Mouse (Mus musculus) retina, adult 2 months (tissue): ENCODE data around the gene Pgls.

Experiments
- DNase-seq: peaks from one replicate; pipeline ENCODE4 v3.0.0-alpha.2; 2012; ENCODE audit warnings: low read depth, low spot score

Gene Pgls

DNA sequence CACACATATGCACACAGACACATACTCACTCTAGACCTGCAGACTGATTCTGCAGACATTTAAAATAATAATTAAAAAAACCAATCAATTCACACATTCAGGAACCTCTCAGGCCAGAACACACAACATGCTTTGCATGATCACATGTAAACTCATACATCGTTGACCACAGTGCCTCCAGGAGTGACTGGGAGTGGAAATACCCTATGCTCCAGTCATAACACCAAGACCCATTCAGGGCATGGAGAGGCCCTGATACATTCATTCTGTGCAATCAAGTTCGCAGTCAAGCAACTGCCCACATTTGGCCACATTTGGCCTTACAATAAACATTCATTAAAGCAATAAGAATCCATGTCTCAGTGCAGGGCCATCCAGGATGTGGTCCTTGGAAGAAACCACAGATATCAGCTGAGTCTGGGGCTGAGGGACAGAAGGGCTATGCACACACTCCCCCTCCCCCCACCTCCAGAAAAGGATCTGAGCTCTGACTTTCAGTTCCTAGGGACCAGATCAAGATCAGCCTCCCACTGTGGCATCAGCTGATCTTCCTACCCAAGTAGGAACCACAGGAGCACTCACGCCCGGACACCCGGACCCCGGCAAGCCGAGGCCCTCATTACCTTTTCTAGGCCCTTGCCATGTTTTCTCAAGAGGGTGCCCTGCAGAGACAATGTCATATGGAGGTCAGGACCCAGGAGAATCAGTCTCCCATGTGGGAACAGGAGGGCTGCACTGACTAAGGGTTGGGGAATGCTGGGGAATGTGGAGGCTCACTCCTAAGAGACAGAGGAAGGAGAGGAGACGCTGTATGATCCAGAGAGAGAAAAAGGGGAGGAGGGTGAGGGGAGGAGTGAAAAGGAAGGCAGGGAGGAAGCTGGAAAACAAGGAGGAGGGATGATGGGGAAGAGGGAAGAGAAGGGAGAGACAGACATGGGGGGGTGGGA is 45.4 kb downstream of the Pgls start:
- no peak for DNase-seq

DNA sequence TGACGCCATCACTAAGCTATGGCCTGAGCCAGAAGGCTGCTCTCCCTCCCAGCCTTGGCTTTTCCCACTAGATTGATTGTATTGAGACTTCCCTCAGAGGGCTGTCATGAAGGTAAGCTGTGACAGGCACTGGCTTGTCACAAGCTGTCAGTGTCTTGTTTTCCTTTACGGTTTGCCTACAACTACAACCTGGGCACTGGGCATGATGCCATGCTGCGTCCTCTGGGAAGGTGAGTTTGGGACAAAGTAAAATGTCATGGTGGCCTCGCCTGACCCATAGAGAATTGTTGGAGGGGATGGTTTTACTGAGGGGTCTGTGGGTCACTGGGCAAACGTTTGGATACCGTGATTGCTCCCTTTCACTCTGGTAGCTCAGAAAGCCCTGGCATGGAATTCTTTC is 46.3 kb downstream of the Pgls start:
- DNase-seq = no peak

GRCm38 (mm10) chr8:71639318-71639717 is 47.3 kb downstream of the Pgls start:
- no peak for DNase-seq

DNA sequence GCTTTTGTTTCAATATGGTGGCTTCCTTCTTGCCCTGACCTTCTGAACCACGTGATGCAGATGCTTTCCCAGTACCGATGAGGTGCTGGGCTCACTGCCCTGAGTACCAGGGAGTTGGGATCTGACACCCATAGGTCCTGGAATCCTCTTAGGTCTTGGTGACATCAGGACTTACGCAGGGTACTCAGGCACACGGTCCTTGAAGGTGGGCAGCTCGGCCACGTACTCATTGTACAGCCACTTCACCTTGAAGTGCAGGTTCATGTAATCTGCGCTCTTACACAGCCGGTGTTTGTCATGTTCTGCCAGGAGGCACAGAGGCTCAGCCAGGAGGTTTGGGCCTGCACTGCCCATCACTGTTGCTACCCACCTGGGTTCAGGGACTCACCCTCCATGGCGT is 53.5 kb downstream of the Pgls start:
- no peak for DNase-seq
